Mouse (Mus musculus): ENCODE measurements at regions not wholly inside any gene's neighbourhood (a gene's known extent, or its start where the extent isn't known, plus 50 kb on each side); places are given as distances from the start of the nearest gene placed in this dataset.

GRCm38 (mm10) chr6:103405961-103406360, 104.4 kb upstream of the Chl1 start:
- DNase-seq (ENCODE audit: low spot score) = no peak

- DNase-seq (ENCODE audit: low spot score) = no peak
These were observed 95.5 kb upstream of the Chl1 start for GRCm38 (mm10) chr6:103414888-103415287.

GRCm38 (mm10) chr6:103421013-103421933, 89.1 kb upstream of the Chl1 start:
- DNase-seq (ENCODE audit: low spot score) = no peak

- no peak for DNase-seq (ENCODE audit: low spot score)
These were observed 79.3 kb upstream of the Chl1 start for GRCm38 (mm10) chr6:103430933-103431594.

- no peak for DNase-seq (ENCODE audit: low spot score)
These were observed 78.8 kb upstream of the Chl1 start for GRCm38 (mm10) chr6:103431595-103431957.
